ENCODE assay signal across 9 mouse cellular contexts in genomic region chr15:86167787-86168504, GRCm38 (mm10). TPM values are rescaled to one million over a fixed set of nuclear protein-coding genes. Genes with fewer than 3 reads are reported as not detected.
DNase-seq lines count a peak whose midpoint lies in the region; ATAC-seq and TF ChIP-seq lines count a peak whose summit lies in the region.
"Had no signal": no experiment of that assay in that cellular context is flagged by ENCODE, and none has a peak within 500 bp of the region (broad histone marks: within the 10 kb centered on the region; RNA-seq: fewer than 3 reads in every experiment).

No protein-coding gene starts in this region.

- 55% methylated on average over 10 of the region's 10 CpGs for WGBS in liver, embryonic 16.5 days (ENCODE audit: insufficient replicate concordance)
- WGBS in liver, embryonic 11.5 days = 67% methylated on average over 10 of the region's 10 CpGs
- 65% methylated on average over 10 of the region's 10 CpGs for WGBS in stomach, postnatal 0 days

- no peak overlapping the region for H3K4me2 ChIP-seq in liver, embryonic 16.5 days (ENCODE audit: low read depth, low read length)
- H3K4me2 ChIP-seq in liver, embryonic 11.5 days = no peak overlapping the region
- H3K4me2 ChIP-seq in stomach, postnatal 0 days (replicated peaks; ENCODE audit: low read depth) = no peak overlapping the region

- H3K9ac ChIP-seq in liver, embryonic 16.5 days (ENCODE audit: low read depth, low read length) = no peak overlapping the region
- no peak overlapping the region for H3K9ac ChIP-seq in liver, embryonic 11.5 days (ENCODE audit: low read depth, low read length)
- H3K9ac ChIP-seq in stomach, postnatal 0 days (ENCODE audit: low read length) = no peak overlapping the region; the same call in 1 of the 2 replicates
- H3K9ac ChIP-seq: liver, embryonic 14.5 days had no signal

- ATAC-seq in frontal cortex, adult (ENCODE audit: low TSS enrichment) = 0 out of 2 replicates have a peak, but pooled peaks have one; percentile 15
- peak; percentile 22; the same call in 1 of the 2 replicates for ATAC-seq in liver, embryonic 16.5 days (ENCODE audit: low read depth)
- ATAC-seq in liver, embryonic 11.5 days (replicated peaks; ENCODE audit: low FRiP score) = no peak
- ATAC-seq in stomach, postnatal 0 days (ENCODE audit: low FRiP score, low TSS enrichment) = no peak

- no peaks in the 10 kb centered on the region for H3K9me3 ChIP-seq in liver, embryonic 16.5 days (replicated peaks; ENCODE audit: control insufficient read depth, low read length)
- H3K9me3 ChIP-seq in liver, embryonic 11.5 days (ENCODE audit: control insufficient read depth, low read length) = no peaks in the 10 kb centered on the region
- no peaks in the 10 kb centered on the region for H3K9me3 ChIP-seq in stomach, postnatal 0 days (ENCODE audit: control insufficient read depth, low read length)

- no peak overlapping the region for H3K27ac ChIP-seq in liver, embryonic 16.5 days (ENCODE audit: low read length)
- H3K27ac ChIP-seq in liver, embryonic 11.5 days (ENCODE audit: low read depth, low read length) = no peak overlapping the region
- H3K27ac ChIP-seq in stomach, postnatal 0 days (replicated peaks) = 0 out of 2 replicates have a peak overlapping the region, but pooled peaks have one; percentile 30
- H3K27ac ChIP-seq: liver, embryonic 14.5 days had no signal

- no peak for DNase-seq in frontal cortex, adult 2 months (ENCODE audit: extremely low spot score in 1 of 2, low spot score in 1 of 2)
- no peak for DNase-seq in liver, embryonic 11.5 days (ENCODE audit: low spot score)
- peak; percentile 23 for DNase-seq in induced T-regulatory cell, adult 2 months (ENCODE audit: low read depth)
- no peak for DNase-seq in stomach, postnatal 0 days (ENCODE audit: low spot score)
- no peak for DNase-seq in right cerebral cortex, postnatal 4 days
- no peak for DNase-seq in layer of hippocampus, adult 9-10 months (ENCODE audit: low spot score)

- H3K4me1 ChIP-seq in liver, embryonic 16.5 days (ENCODE audit: control insufficient read depth, low read depth, low read length) = no peaks in the 10 kb centered on the region
- H3K4me1 ChIP-seq in liver, embryonic 11.5 days (replicated peaks; ENCODE audit: control insufficient read depth, insufficient read depth, low read length) = 0 out of 2 replicates have a peak, but pooled peaks cover 3% of the 10 kb centered on the region
- H3K4me1 ChIP-seq in stomach, postnatal 0 days (replicated peaks; ENCODE audit: control insufficient read depth, insufficient read depth) = peaks cover 5% of the 10 kb centered on the region; the same call in 1 of the 2 replicates

- no peak for TF ChIP-seq EP300 in stomach, postnatal 0 days (optimal IDR thresholded peaks at IDR 0.05)

- H3K4me3 ChIP-seq in liver, embryonic 16.5 days (ENCODE audit: low read depth, low read length) = no peak overlapping the region
- H3K4me3 ChIP-seq in liver, embryonic 11.5 days (ENCODE audit: low read depth, low read length) = no peak overlapping the region
- H3K4me3 ChIP-seq in stomach, postnatal 0 days (ENCODE audit: low read depth, low read length) = no peak overlapping the region

- no peaks in the 10 kb centered on the region for H3K36me3 ChIP-seq in liver, embryonic 16.5 days (ENCODE audit: control insufficient read depth, insufficient read depth)
- H3K36me3 ChIP-seq in liver, embryonic 11.5 days (ENCODE audit: control insufficient read depth, insufficient read depth, low read length) = no peaks in the 10 kb centered on the region
- no peaks in the 10 kb centered on the region for H3K36me3 ChIP-seq in stomach, postnatal 0 days (ENCODE audit: control insufficient read depth, insufficient read depth, low read length)

- no peak for TF ChIP-seq CTCF in stomach, postnatal 0 days (IDR thresholded peaks at IDR 0.05; ENCODE audit: low read depth)

- H3K27me3 ChIP-seq in liver, embryonic 16.5 days (ENCODE audit: control insufficient read depth, insufficient read depth, low read depth, low read length) = no peaks in the 10 kb centered on the region
- H3K27me3 ChIP-seq in liver, embryonic 11.5 days (replicated peaks; ENCODE audit: control insufficient read depth, insufficient read depth, low read length) = no peaks in the 10 kb centered on the region
- H3K27me3 ChIP-seq in stomach, postnatal 0 days (ENCODE audit: control insufficient read depth, insufficient read depth, low read length) = no peaks in the 10 kb centered on the region

RNA-seq across cellular contexts. Expression of gene Cerk, which starts 18.0 kb away (rescaled TPM):
- polyA plus RNA-seq in frontal cortex, adult 2 months (2012; rRNA removed) = 50.2 TPM in 2 replicates
- polyA plus RNA-seq in liver, embryonic 16.5 days (2015; fragmentation: Nextera tagmentation; extraction: Ambion mirVana) = 4.7 and 4.8 TPM in 2 replicates
- polyA plus RNA-seq in liver, embryonic 11.5 days (2014; fragmentation: Nextera tagmentation; extraction: Ambion mirVana) = 8.4 and 8.5 TPM in 2 replicates
- polyA plus RNA-seq in stomach, postnatal 0 days (2015; fragmentation: Nextera tagmentation; extraction: Ambion mirVana) = 4.6 and 5.2 TPM in 2 replicates

RNA-seq across cellular contexts. Expression of gene Tbc1d22a, which starts 46.3 kb away (rescaled TPM):
- polyA plus RNA-seq in frontal cortex, adult 2 months (2012; rRNA removed) = 28.3 and 29.4 TPM in 2 replicates
- polyA plus RNA-seq in liver, embryonic 16.5 days (2015; fragmentation: Nextera tagmentation; extraction: Ambion mirVana) = 6.8 and 8.1 TPM in 2 replicates
- polyA plus RNA-seq in liver, embryonic 11.5 days (2014; fragmentation: Nextera tagmentation; extraction: Ambion mirVana) = 10.8 and 11.7 TPM in 2 replicates
- polyA plus RNA-seq in stomach, postnatal 0 days (2015; fragmentation: Nextera tagmentation; extraction: Ambion mirVana) = 8.7 TPM in 2 replicates

Comparison
In these comparisons a context has a peak if more than half of its experiments do, and no peak if none do; other contexts are left out.
1. ATAC-seq: peak in frontal cortex, adult (single experiment) and liver, embryonic 16.5 days (single experiment); none in liver, embryonic 11.5 days (single experiment) and stomach, postnatal 0 days (single experiment).